Mouse (Mus musculus): Measurements from ENCODE around the gene Snx9.

Gene Snx9

GRCm38 (mm10) chr17:5841128-5841942, at the start of gene Snx9:
Gene Snx9, plus strand, starts transcription at chr17:5841329.
- DNase-seq: peak; percentile 84 to 87

- DNase-seq: no peak
Observed at GRCm38 (mm10) chr17:5792164-5792791, 48.9 kb upstream of the Snx9 start.

DNA sequence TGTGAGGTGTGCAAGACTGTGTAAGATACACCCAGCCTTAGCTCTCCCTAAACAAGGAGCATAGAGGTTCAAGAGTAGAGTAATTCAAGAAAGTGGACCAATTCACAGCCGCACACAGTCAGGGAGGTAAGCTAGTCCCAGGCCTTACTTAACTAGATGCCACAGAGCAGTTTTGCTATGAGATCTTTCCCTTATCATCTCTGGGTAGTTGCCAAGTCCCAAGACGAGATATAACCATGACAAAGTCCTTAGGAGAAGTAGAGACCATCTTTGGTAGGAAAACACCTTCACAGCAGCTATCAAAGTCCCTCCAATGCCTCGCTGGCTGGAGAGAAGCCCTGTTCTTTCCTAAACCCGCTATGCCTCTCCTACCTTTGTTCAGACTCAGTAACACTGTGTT, 47.5 kb upstream of the Snx9 start:
- no peak for DNase-seq

- DNase-seq: no peak
Observed at GRCm38 (mm10) chr17:5794276-5794675, 46.9 kb upstream of the Snx9 start.

DNA sequence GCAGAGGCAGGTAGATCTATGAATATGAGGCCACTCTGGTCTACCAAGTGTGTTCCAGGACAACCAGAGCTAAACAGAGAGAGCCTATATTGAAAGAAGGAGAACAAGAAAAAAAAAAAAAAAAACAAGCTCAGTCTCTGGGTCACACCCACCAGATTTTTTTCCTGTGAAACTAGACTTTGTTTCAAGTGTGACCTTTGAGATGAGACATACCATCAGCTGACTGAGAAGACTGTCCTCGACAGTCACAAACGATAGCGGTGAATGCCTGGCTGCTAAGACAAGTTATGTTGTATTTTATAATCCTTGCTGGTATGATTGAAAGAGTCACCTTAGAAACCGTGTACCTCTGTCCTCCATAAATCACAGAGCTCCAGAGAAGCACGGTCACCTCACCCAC, 45.8 kb upstream of the Snx9 start:
- DNase-seq: no peak

- DNase-seq: peak; percentile 85 to 87
Observed at GRCm38 (mm10) chr17:5795878-5796277, 45.3 kb upstream of the Snx9 start.

DNA sequence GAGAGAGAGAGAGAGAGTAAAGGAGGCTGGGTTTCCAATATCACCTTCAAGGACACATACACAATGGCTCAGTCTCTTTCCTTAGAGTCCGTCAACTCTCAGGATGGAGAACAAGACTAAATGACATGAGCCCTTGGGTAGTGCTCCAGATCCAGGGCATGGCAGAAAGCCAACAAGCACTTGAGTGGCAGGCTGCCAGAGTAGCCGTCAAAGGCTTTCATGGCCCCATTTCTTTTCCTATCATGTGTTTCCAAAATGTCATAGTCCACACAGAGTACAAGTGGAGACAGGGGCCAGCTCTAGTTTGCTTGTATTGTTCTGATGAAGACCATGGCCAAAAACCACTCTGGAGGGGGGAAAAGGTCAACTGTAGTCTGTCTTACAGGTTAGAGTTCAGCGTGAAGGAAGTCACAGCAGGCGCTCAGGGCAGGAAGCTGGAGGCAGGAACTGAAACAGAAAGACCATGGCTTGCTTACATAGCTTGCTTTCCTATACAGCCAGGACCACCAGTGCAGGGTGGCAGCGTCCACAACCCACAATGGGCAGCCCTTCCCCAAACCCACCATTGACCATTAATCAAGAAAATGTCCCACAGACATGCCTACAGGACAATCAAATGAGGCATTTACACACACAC, 43.9 kb upstream of the Snx9 start:
- peak; percentile 62 to 63 for DNase-seq

DNA sequence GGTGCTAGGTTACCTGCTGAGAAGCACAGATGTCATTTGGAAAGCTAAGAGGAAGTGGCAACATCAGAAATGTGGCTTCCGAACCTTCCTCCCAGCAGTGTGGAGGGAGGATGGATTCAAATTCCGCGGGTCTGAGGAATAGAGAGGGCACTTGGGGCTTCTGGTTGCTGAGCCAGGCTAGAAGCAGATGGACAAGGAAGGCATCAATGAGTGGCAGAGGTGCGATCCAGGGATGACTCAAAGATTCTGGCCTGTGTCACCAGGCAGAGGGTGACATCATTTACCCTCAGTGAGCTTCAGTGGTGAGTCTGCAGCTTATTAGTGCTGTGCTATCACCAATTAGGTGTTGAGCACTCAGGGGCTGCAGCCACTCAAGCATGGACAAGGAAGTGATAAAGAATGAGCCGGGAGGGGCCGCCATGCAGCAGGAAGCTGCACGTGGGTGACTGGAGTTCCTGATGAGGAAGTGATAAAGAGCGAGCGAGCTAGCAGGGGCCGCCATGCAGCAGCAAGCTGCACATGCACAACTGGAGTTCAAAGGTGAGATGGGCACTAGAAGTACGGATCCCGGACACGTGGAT, 42.8 kb upstream of the Snx9 start:
- DNase-seq: peak; percentile 52

DNA sequence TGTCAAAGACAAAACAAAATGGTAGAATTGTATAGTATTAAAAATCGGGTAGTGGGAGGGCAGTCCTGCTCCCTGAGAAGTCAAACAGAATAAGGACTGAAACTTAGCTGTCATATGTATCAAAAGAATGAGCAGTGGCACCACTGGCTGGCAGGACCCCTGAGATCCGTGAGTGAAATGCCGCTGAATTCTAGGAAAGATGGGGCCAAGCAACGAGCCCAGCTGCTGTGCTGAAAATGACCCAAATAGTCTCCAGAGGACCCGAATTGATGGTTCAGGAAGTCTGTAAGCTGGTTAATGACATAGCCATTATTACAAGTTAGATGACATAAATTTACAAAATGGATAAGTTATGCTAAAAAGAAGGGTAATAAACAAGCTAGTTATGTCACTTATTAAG, 42.2 kb upstream of the Snx9 start:
- no peak for DNase-seq

GRCm38 (mm10) chr17:5799396-5800021, 41.6 kb upstream of the Snx9 start:
- no peak for DNase-seq

- DNase-seq: no peak
Observed at GRCm38 (mm10) chr17:5800254-5800653, 40.9 kb upstream of the Snx9 start.

- no peak for DNase-seq
Observed at GRCm38 (mm10) chr17:5800824-5801560, 40.1 kb upstream of the Snx9 start.

DNA sequence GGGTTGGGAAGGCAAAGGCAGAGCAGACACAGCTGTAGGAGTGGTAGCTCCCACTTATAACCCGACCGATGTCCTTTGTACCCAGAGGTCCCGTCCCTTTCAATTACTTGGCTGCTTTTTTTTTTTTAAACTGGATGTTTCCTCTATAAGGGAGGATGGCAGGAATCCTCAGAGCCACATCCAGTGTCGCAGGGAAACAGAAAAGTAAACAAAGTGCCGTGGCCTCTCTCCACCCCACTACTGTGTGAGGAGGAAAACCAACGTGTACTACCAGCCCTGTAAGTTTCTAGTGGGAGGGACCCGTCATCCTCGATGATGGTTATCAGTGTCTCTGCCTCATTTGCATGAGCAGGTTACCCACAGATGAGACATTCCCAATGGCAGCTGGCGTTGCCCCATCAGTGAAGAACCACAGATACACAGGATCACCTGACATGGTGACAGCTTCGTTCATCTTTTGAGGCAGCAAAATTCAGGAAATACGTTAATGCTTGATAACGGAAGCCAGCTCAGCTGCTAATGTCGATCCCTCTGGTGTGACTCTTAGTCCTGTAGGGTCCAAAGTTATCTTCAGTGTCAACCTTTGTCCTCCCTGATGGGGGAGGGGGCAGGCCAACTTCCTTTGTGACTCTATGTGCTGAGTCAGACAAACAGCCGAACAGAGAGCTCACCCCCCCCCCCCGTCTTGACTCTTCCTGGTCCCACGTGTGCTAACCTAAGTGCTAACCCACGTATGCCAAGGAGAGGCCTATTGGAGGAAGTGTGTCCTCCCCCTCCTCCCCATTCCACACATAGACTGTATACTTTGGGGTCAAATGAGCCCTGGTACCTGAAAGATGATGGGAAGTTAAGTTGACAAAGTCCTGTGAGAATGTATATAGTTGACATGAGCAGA, 39.1 kb upstream of the Snx9 start:
- DNase-seq: no peak

- DNase-seq: no peak
Observed at GRCm38 (mm10) chr17:5802656-5802955, 38.5 kb upstream of the Snx9 start.

DNA sequence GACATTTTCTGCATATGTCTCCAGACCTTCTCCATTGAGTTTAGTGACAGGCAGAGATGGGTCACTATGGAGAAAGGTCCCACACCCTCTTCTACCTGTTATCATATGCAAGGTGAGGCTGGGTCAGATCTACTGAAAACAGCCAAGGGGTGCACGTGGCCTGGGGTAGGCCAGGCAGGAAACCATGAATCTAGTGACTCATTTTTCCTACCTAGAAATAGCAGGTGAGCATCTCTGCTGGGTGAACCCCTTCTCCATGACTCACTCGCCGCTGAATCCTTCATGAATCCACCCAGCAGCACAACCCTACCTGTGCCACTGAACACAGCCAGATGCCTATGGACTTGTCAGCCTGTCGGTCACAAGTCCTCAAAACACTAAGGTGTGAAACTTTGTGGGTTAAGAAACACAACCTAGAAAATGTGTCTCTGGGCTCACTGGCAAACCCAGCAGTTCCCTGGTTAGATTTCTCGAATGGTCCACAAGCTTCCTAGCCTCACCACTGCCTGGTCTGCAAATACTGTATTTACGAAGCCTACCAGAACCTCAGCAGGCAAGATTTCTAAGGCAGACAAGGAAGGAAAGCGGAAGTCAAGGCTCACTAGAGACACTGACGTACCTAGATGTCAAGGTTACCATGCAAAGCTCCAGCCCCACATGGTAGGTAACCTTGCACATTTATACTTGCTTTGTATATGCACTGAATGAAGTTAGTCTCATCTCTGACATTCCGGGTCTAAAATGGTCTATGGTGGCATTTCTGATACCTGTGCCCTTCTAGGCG, 37.7 kb upstream of the Snx9 start:
- no peak for DNase-seq

DNA sequence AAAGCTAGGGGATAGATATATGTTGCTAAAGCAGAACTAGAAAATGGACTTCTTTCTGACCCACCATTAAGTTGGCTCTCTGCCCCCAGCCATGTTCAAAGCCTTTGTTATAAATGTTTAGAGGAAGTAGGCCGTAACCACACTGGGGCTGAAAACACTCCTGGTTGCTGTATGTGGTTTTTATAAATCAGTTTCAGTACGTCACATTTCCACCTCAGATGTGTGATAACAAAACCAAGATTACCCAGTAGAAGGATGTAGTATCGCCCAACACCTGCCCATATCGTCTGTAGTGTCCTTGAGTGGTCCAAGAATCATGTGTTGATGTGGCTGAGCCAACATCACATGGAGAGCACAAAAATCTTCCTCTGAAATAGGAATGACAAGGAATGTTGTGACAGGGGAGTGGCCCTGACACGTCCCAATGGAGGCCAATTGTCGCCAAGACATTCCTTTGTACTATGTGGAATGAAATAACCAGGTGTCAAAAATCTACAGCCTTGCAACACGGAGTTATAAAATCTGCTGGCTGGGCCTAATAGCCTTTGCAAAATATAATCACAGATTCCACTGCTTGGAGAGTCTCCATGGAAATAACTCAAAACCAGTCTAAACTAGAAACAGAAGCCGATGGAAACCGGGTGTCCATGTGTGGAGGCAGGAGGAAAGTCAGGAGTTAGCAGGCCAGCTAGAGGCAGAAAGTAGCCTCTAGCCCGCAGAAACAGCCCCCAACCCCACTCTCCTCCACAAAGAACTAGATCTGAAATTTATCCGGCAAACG, 36.6 kb upstream of the Snx9 start:
- DNase-seq: no peak

- DNase-seq: no peak
Observed at GRCm38 (mm10) chr17:5805151-5805834, 35.8 kb upstream of the Snx9 start.

GRCm38 (mm10) chr17:5805935-5806334, 35.2 kb upstream of the Snx9 start:
- DNase-seq: no peak

GRCm38 (mm10) chr17:5806823-5807222, 34.3 kb upstream of the Snx9 start:
- DNase-seq: no peak
